Mouse (Mus musculus): Measurements from ENCODE around the gene Ighmbp2. TPM values are rescaled to one million over a fixed set of nuclear protein-coding genes. Genes with fewer than 3 reads are reported as not detected.

Gene Ighmbp2
- polyA plus RNA-seq (2015; fragmentation: Nextera tagmentation; extraction: Ambion mirVana), result 1.4 and 1.8 TPM in 2 replicates

GRCm38 (mm10) chr19:3282572-3283467 is at the start of gene Ighmbp2, which contains the start of gene Mrpl21:
TSS of gene Ighmbp2 (minus strand) at chr19:3283017.
TSS of gene Mrpl21 (plus strand) at chr19:3282901.
- peaks cover 27% of the 10 kb centered on the region for H3K36me3 ChIP-seq (replicated peaks; ENCODE audit: insufficient read depth, low read length)
- WGBS (ENCODE audit: insufficient replicate concordance), result 1% methylated on average over 49 of the region's 49 CpGs

GRCm38 (mm10) chr19:3326479-3327047 is 43.7 kb upstream of the Ighmbp2 start:
- no peak overlapping the region for H3K4me3 ChIP-seq (ENCODE audit: low read depth, low read length)
- peaks cover 49% of the 10 kb centered on the region for H3K4me1 ChIP-seq (ENCODE audit: insufficient read depth)
- ATAC-seq (peak; percentile 69), DNase-seq (peak; percentile 77)
- H3K36me3 ChIP-seq (replicated peaks; ENCODE audit: insufficient read depth, low read length), result peaks cover 2% of the 10 kb centered on the region; the same call in 1 of the 2 replicates
- H3K9ac ChIP-seq (replicated peaks), result peak overlapping the region; percentile 82; the same call in 1 of the 2 replicates
- WGBS (ENCODE audit: insufficient replicate concordance), result 67% methylated on average over 12 of the region's 12 CpGs
- TF ChIP-seq CTCF (IDR thresholded peaks at IDR 0.05; ENCODE audit: low read depth) (no peak), EP300 (IDR thresholded peaks at IDR 0.05; ENCODE audit: low read depth) (peak; percentile 84)
- peak overlapping the region; percentile 82 for H3K4me2 ChIP-seq (ENCODE audit: low read depth, low read length)
- H3K27ac ChIP-seq (ENCODE audit: low read depth), result peak overlapping the region; percentile 95
- H3K27me3 ChIP-seq (ENCODE audit: insufficient read depth, low read length), result no peaks in the 10 kb centered on the region
- no peaks in the 10 kb centered on the region for H3K9me3 ChIP-seq (ENCODE audit: low read length)

More at GRCm38 (mm10) chr19:3282572-3283467, at the start of gene Ighmbp2, which contains the start of gene Mrpl21:
- H3K27me3 ChIP-seq (ENCODE audit: insufficient read depth, low read length), result no peaks in the 10 kb centered on the region
- ATAC-seq, result peak; percentile 96
- H3K27ac ChIP-seq (ENCODE audit: low read depth), result peak within 1 kb of the TSS; percentile 74
- H3K9ac ChIP-seq (replicated peaks), result peak within 1 kb of the TSS; percentile 81
- H3K4me1 ChIP-seq (ENCODE audit: insufficient read depth), result peaks cover 15% of the 10 kb centered on the region
- peak within 1 kb of the TSS; percentile 83 for H3K4me3 ChIP-seq (ENCODE audit: low read depth, low read length)
- H3K9me3 ChIP-seq (ENCODE audit: low read length), result no peaks in the 10 kb centered on the region
- TF ChIP-seq EP300 (IDR thresholded peaks at IDR 0.05; ENCODE audit: low read depth) (no peak), CTCF (IDR thresholded peaks at IDR 0.05; ENCODE audit: low read depth) (no peak)
- DNase-seq, result peak; percentile 91
- H3K4me2 ChIP-seq (ENCODE audit: low read depth, low read length), result peak within 1 kb of the TSS; percentile 92

GRCm38 (mm10) chr19:3325771-3326478 is 43.1 kb upstream of the Ighmbp2 start:
- TF ChIP-seq CTCF (IDR thresholded peaks at IDR 0.05; ENCODE audit: low read depth), result no peak
- no peak for TF ChIP-seq EP300 (IDR thresholded peaks at IDR 0.05; ENCODE audit: low read depth)
- no peaks in the 10 kb centered on the region for H3K9me3 ChIP-seq (ENCODE audit: low read length)
- no peaks in the 10 kb centered on the region for H3K27me3 ChIP-seq (ENCODE audit: insufficient read depth, low read length)
- peak; percentile 18 for DNase-seq
- WGBS (ENCODE audit: insufficient replicate concordance), result 40% methylated on average over 15 of the region's 15 CpGs
- H3K27ac ChIP-seq (ENCODE audit: low read depth), result peak overlapping the region; percentile 95
- H3K36me3 ChIP-seq (replicated peaks; ENCODE audit: insufficient read depth, low read length), result peaks cover 2% of the 10 kb centered on the region; the same call in 1 of the 2 replicates
- peak overlapping the region; percentile 82 for H3K4me2 ChIP-seq (ENCODE audit: low read depth, low read length)
- ATAC-seq, result peak; percentile 28; the same call in 1 of the 2 replicates
- H3K4me1 ChIP-seq (ENCODE audit: insufficient read depth), result peaks cover 56% of the 10 kb centered on the region
- peak overlapping the region; percentile 71 for H3K4me3 ChIP-seq (ENCODE audit: low read depth, low read length)
- peak overlapping the region; percentile 82 for H3K9ac ChIP-seq (replicated peaks)

GRCm38 (mm10) chr19:3324931-3325711 is 42.3 kb upstream of the Ighmbp2 start:
- TF ChIP-seq EP300 (IDR thresholded peaks at IDR 0.05; ENCODE audit: low read depth) (peak; percentile 67), CTCF (IDR thresholded peaks at IDR 0.05; ENCODE audit: low read depth) (no peak)
- peak; percentile 46 for ATAC-seq
- WGBS (ENCODE audit: insufficient replicate concordance), result under 1% methylated on average over 59 of the region's 59 CpGs

GRCm38 (mm10) chr19:3324271-3324811 is 41.5 kb upstream of the Ighmbp2 start:
- peak overlapping the region; percentile 71 for H3K4me3 ChIP-seq (ENCODE audit: low read depth, low read length)
- peak overlapping the region; percentile 95 for H3K27ac ChIP-seq (ENCODE audit: low read depth)
- H3K9me3 ChIP-seq (ENCODE audit: low read length), result no peaks in the 10 kb centered on the region
- peak overlapping the region; percentile 82 for H3K9ac ChIP-seq (replicated peaks)
- H3K27me3 ChIP-seq (ENCODE audit: insufficient read depth, low read length), result no peaks in the 10 kb centered on the region
- peaks cover under 1% of the 10 kb centered on the region; the same call in 1 of the 2 replicates for H3K36me3 ChIP-seq (replicated peaks; ENCODE audit: insufficient read depth, low read length)
- ATAC-seq (no peak), DNase-seq (peak; percentile 46)
- TF ChIP-seq EP300 (IDR thresholded peaks at IDR 0.05; ENCODE audit: low read depth) (no peak), CTCF (IDR thresholded peaks at IDR 0.05; ENCODE audit: low read depth) (no peak)
- H3K4me1 ChIP-seq (ENCODE audit: insufficient read depth), result peaks cover 55% of the 10 kb centered on the region
- peak overlapping the region; percentile 82 for H3K4me2 ChIP-seq (ENCODE audit: low read depth, low read length)
- 2% methylated on average over 17 of the region's 17 CpGs for WGBS (ENCODE audit: insufficient replicate concordance)

More at GRCm38 (mm10) chr19:3324931-3325711, 42.3 kb upstream of the Ighmbp2 start:
- peaks cover 57% of the 10 kb centered on the region for H3K4me1 ChIP-seq (ENCODE audit: insufficient read depth)
- peaks cover 2% of the 10 kb centered on the region; the same call in 1 of the 2 replicates for H3K36me3 ChIP-seq (replicated peaks; ENCODE audit: insufficient read depth, low read length)
- H3K9me3 ChIP-seq (ENCODE audit: low read length), result no peaks in the 10 kb centered on the region
- H3K4me3 ChIP-seq (ENCODE audit: low read depth, low read length), result peak overlapping the region; percentile 71
- H3K27ac ChIP-seq (ENCODE audit: low read depth), result peak overlapping the region; percentile 95
- peak overlapping the region; percentile 82 for H3K4me2 ChIP-seq (ENCODE audit: low read depth, low read length)
- DNase-seq, result peak; percentile 95
- H3K9ac ChIP-seq (replicated peaks), result peak overlapping the region; percentile 82
- no peaks in the 10 kb centered on the region for H3K27me3 ChIP-seq (ENCODE audit: insufficient read depth, low read length)
